Mouse (Mus musculus) forebrain, embryonic 16.5 days (tissue): ENCODE results near the gene Sfr1. TPM values are rescaled to one million over a fixed set of nuclear protein-coding genes. Genes with fewer than 3 reads are reported as not detected.

ENCODE experiments used
- ATAC-seq: fragments of 200-750 bp; cut with Nextera tagmentation; 2 replicates; pipeline ENCODE4 v1.8.0; 2017; ENCODE audit warnings: mild to moderate bottlenecking, moderate library complexity
- H3K27ac ChIP-seq: fragments of 300-500 bp; sonication (generic); 2 replicates; pipeline ENCODE4 v1.5.1; 2014; ENCODE audit warnings: low read length, control low read depth
- H3K27me3 ChIP-seq: fragments of 300-500 bp; sonication (generic); replicated peaks from 2 replicates; pipeline ENCODE4 v1.6.1; 2014; ENCODE audit warnings: low read length; ENCODE audit not compliant: control insufficient read depth, insufficient read depth
- H3K36me3 ChIP-seq: fragments of 300-500 bp; sonication (generic); 2 replicates; pipeline ENCODE4 v1.6.1; 2014; ENCODE audit not compliant: control insufficient read depth, insufficient read depth
- H3K4me1 ChIP-seq: fragments of 300-500 bp; sonication (generic); replicated peaks from 2 replicates; pipeline ENCODE4 v1.6.1; 2014; ENCODE audit warnings: low read length; ENCODE audit not compliant: control insufficient read depth, insufficient read depth
- H3K4me2 ChIP-seq: fragments of 300-500 bp; sonication (generic); 2 replicates; pipeline ENCODE4 v1.6.1; 2014; ENCODE audit warnings: mild to moderate bottlenecking, low read length, control low read depth
- H3K4me3 ChIP-seq: fragments of 300-500 bp; sonication (generic); replicated peaks from 2 replicates; pipeline ENCODE4 v1.5.1; 2014; ENCODE audit warnings: mild to moderate bottlenecking, low read length, control low read depth
- H3K9ac ChIP-seq: fragments of 300-500 bp; sonication (generic); replicated peaks from 2 replicates; pipeline ENCODE4 v1.6.1; 2014; ENCODE audit warnings: low read depth, low read length, control low read depth
- H3K9me3 ChIP-seq: fragments of 300-500 bp; sonication (generic); 2 replicates; pipeline ENCODE4 v1.6.1; 2016; ENCODE audit warnings: low read length; ENCODE audit not compliant: control insufficient read depth
- WGBS: fragments of 180-500 bp; shearing (Covaris S2); extraction: QIAGEN DNeasy Blood & Tissue Kit; methylation state at CpG from one replicate; pipeline ENCODE4 v1.1.7; 2014; 5-methylcytosine and 5-hydroxymethylcytosine counted together
- polyA plus RNA-seq: library from polyadenylated mRNA; unstranded; fragments of >200 nt; fragmentation: Nextera tagmentation; extraction: Ambion mirVana; gene quantifications from 2 replicates; pipeline ENCODE4 v1.2.1, GENCODE M21; 2015

Sfr1 gene
- 180 and 202 TPM in 2 replicates for polyA plus RNA-seq

DNA sequence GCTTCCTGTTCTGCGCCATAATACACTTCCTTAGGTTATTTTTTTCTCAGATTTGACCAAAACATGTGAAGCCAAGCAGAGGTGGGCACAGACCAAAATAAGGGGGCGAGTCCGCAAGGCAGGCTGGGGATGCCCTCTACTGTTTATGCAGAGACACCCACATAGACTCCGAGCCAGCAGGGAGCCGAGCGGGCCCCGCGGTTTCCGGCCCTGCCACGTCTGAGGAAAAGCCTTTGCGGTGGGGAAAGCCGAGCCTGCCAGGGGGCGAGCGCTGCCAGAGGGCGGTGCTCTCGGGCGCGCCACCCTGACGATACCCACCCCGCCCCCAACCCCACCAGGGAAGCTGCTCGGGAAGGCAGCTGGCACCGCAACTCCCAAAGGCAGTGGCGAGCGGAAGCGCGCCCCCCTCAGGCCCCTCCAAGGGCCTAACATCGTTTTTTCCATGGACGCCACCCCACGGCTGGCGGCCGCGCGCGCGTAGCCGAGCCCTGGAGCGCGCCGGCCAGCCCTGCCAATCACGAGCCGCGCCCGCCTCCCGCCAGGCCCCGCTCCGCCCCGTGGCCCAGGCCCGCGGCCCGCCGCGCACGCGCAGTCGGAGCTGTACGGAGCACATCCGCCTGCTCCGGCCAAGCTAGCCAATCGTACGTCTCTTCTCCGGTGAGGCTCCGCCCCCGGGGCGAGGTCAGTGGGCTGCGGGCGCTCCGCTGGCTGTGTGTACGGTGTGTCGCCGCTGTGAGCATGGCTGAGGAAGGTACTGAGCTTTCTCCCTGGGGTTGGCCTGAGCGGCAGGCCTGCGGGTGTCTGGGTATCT, at the start of gene Sfr1:
Gene Sfr1, plus strand, starts transcription at position 612 of the 811 bp plus-strand sequence.
- Histone ChIP-seq H3K4me1 (peaks cover 13% of the 10 kb centered on the region), H3K27ac (peak within 1 kb of the TSS; percentile 97), H3K27me3 (no peaks in the 10 kb centered on the region), H3K9me3 (no peaks in the 10 kb centered on the region), H3K4me2 (peak within 1 kb of the TSS; percentile 59), H3K4me3 (peak within 1 kb of the TSS; percentile 92), H3K36me3 (peaks cover 27% of the 10 kb centered on the region), H3K9ac (peak within 1 kb of the TSS; percentile 86)
- under 1% methylated on average over 66 of the region's 72 CpGs for WGBS
- peak; percentile 96 for ATAC-seq

DNA sequence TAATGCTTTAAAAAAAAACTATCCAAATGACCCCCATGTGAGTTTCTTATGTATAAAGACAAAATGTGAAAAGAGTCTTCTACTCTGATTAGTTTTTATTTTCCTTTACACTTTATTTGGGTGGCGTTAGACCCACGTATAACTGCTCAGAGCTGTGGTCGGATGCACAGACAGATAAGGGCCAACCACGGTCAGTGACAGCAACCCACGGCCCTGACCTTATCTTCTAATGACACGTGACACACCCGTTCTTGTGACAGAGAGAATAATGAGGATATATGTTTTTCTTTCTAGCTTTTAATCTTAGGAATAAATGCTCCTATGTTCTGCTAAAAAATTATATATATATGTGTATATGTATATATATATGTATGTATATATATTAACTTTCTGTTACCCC, 41.9 kb upstream of the Sfr1 start:
- no peak for ATAC-seq
- Histone ChIP-seq H3K9ac (no peak overlapping the region), H3K4me2 (no peak overlapping the region), H3K9me3 (no peaks in the 10 kb centered on the region), H3K27me3 (no peaks in the 10 kb centered on the region), H3K27ac (no peak overlapping the region), H3K36me3 (no peaks in the 10 kb centered on the region), H3K4me3 (no peak overlapping the region), H3K4me1 (no peaks in the 10 kb centered on the region)
- 93% methylated on average over 7 of the region's 7 CpGs for WGBS

DNA sequence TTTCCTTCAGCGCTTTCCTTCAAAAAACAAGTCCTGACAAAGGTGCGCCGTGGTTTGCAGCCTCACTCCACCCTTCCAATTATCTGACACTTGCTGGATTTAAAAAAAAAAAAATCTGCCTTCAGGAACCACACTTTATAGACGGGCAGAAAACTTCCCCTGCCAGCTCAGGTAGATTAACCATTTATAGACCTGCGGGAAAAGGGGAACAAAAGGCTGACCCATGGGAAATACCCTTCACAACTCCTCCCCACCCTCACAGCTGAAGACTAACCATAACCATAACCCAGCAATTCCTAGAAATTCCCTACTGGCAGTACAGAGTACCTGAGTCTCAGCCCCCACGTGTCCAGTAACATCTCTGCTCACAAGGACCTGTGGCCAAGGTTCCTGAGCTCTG, 39.5 kb upstream of the Sfr1 start, which contains the start of gene Col17a1:
Gene Col17a1, minus strand, starts transcription at position 101 of the 400 bp plus-strand sequence.
- no peak for ATAC-seq
- 78% methylated on average over 6 of the region's 6 CpGs for WGBS
- Histone ChIP-seq H3K36me3 (no peaks in the 10 kb centered on the region), H3K27me3 (no peaks in the 10 kb centered on the region), H3K4me2 (no peak within 1 kb of the TSS), H3K9me3 (no peaks in the 10 kb centered on the region), H3K27ac (no peak within 1 kb of the TSS), H3K4me3 (no peak within 1 kb of the TSS), H3K9ac (no peak within 1 kb of the TSS), H3K4me1 (no peaks in the 10 kb centered on the region)

DNA sequence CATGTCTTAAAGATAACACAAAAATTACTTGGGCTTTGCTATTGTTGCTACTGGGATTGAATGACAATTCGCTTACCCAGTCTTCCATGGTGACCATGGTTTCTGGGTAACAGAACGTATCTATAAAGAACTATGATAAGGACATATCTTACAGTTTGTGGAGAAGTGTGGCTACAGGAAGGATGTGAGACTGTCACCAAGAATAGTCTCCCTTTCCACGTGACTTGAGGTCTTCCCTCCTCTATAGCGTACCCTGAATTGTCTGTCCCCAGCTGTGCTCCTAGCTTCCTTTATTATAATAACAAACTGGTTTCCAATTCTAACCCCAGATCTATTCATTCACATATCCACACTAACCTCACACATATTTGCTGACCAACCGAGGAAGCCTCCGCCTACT, 35.8 kb upstream of the Sfr1 start:
- H3K27ac ChIP-seq = no peak overlapping the region
- H3K27me3 ChIP-seq = no peaks in the 10 kb centered on the region
- no peak overlapping the region for H3K4me2 ChIP-seq
- no peak overlapping the region for H3K4me3 ChIP-seq
- no peak overlapping the region for H3K9ac ChIP-seq
- 94% methylated on average over 6 of the region's 6 CpGs for WGBS
- no peaks in the 10 kb centered on the region for H3K9me3 ChIP-seq
- no peaks in the 10 kb centered on the region for H3K4me1 ChIP-seq
- ATAC-seq = no peak
- H3K36me3 ChIP-seq = no peaks in the 10 kb centered on the region

DNA sequence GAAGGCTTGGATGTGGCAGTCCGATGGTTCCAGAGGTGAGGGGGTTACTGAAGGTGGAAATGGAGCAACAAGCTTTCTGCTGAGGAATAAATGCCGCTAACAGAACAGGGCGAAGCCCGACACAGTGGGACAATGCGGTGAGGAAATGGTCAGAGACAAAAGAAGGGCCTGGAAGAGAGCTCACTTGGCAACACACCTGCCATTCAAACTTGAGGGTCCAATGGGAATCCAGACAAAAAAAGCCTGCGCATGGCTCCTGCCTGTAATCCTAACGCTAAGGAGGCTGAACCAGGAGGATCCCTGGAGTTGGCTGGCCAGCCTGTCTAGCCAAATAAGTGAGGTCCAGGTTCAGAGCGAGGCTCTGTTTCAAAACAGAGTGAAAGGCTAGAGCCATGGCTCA, 35.1 kb upstream of the Sfr1 start:
- Histone ChIP-seq H3K4me2 (no peak overlapping the region), H3K9ac (no peak overlapping the region), H3K27ac (no peak overlapping the region), H3K27me3 (no peaks in the 10 kb centered on the region), H3K9me3 (no peaks in the 10 kb centered on the region), H3K36me3 (no peaks in the 10 kb centered on the region), H3K4me1 (no peaks in the 10 kb centered on the region), H3K4me3 (no peak overlapping the region)
- WGBS = 91% methylated on average over 8 of the region's 8 CpGs
- ATAC-seq = no peak

DNA sequence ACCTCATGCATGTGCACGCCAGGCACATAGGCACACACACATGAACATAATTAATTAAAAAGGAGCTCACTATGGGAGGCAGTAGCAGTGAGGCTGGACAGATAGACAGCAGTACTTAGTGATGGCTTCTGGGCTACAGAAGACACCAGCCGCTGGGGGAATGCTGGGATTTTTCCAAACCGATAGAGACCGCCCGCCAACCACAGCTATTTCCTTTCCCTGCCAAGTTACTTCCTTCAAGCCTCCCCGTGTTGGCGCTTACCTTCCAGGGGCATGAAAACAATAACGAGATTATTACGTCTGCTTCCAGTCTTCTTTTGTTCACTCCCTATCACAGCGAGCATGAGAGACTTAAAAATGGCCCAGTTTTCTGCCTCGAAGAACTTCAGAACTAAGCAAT, 34.4 kb upstream of the Sfr1 start:
- Histone ChIP-seq H3K4me3 (no peak overlapping the region), H3K27ac (no peak overlapping the region), H3K9ac (no peak overlapping the region), H3K4me1 (no peaks in the 10 kb centered on the region), H3K36me3 (no peaks in the 10 kb centered on the region), H3K4me2 (no peak overlapping the region), H3K27me3 (no peaks in the 10 kb centered on the region), H3K9me3 (no peaks in the 10 kb centered on the region)
- 71% methylated on average over 11 of the region's 11 CpGs for WGBS
- no peak for ATAC-seq

DNA sequence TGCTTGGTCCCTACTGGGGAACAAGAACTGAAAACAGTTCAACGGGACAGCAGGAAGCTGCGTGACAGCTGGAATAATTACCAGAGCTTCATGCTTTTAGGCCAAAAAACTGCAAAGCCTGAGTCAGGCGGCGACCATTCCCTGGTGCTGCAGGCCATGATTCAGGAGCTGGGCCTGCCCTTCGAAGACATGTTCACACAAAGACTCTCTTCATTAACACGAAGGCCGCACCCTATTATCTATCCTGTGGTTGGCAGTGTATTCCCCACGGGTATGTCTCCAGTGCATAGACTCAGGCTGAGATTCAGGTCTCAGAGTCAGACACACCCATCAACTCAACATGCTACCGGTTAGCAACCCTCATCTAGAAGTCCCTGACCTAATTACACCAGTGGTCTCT, 33.2 kb upstream of the Sfr1 start:
- ATAC-seq = no peak
- H3K27me3 ChIP-seq = no peaks in the 10 kb centered on the region
- H3K9ac ChIP-seq = no peak overlapping the region
- H3K36me3 ChIP-seq = no peaks in the 10 kb centered on the region
- 92% methylated on average over 9 of the region's 9 CpGs for WGBS
- no peaks in the 10 kb centered on the region for H3K4me1 ChIP-seq
- no peaks in the 10 kb centered on the region for H3K9me3 ChIP-seq
- no peak overlapping the region for H3K27ac ChIP-seq
- no peak overlapping the region for H3K4me2 ChIP-seq
- H3K4me3 ChIP-seq = no peak overlapping the region

DNA sequence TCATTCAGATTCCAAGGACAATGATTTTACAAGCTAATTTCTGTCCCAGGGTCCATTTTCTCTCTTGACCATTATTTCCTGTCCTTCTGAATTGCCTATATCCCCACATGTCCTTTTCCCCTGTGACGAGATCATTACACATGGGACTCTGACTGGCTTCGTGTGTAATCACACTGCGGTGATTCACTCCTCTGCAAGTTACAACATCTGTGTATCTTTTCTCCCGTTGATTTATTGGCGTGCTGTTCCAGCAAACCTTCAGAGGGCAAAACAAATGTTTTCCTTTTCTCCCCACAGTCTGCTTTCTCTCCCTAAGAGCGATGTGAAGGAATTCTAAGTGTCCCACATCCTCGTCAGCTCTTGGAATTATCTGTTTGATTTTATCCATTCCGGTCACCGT, 31.7 kb upstream of the Sfr1 start:
- Histone ChIP-seq H3K9me3 (no peaks in the 10 kb centered on the region), H3K27me3 (no peaks in the 10 kb centered on the region), H3K4me3 (no peak overlapping the region), H3K4me2 (no peak overlapping the region), H3K36me3 (no peaks in the 10 kb centered on the region), H3K4me1 (no peaks in the 10 kb centered on the region), H3K9ac (no peak overlapping the region), H3K27ac (no peak overlapping the region)
- no peak for ATAC-seq
- 84% methylated on average over 9 of the region's 9 CpGs for WGBS

DNA sequence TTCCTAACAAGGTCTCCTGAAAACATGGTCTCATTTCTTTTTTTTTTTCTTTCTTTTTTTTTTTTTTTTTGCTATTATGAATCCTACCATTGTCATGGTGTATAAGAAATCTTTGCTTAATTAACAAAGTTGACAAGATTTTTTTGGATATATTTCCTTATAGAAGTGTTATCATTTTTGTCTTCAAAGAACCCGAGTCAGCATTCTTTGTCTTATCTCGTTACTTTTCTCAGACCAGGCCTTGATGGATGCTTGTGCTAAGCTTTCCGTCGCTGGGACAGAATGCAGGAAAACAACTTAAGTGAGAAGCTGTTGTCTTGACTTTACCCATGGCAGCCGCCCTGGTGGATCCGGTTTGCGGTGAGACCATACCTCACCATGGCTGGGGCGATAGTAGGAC, 31.0 kb upstream of the Sfr1 start:
- ATAC-seq = no peak
- 88% methylated on average over 8 of the region's 8 CpGs for whole genome bisulfite sequencing
- no peaks in the 10 kb centered on the region for H3K27me3 ChIP-seq
- no peaks in the 10 kb centered on the region for H3K36me3 ChIP-seq
- H3K9me3 ChIP-seq = no peaks in the 10 kb centered on the region
- no peak overlapping the region for H3K9ac ChIP-seq
- no peak overlapping the region for H3K27ac ChIP-seq
- H3K4me3 ChIP-seq = no peak overlapping the region
- H3K4me1 ChIP-seq = no peaks in the 10 kb centered on the region
- no peak overlapping the region for H3K4me2 ChIP-seq
